Mouse (Mus musculus) myocyte (in vitro differentiated cells): ENCODE results near the gene Olfr1196.

ENCODE experiments used
- CEBPB ChIP-seq: IDR thresholded peaks from 2 replicates; pipeline ENCODE4 v1.6.1; 2011; ENCODE audit warnings: mild to moderate bottlenecking, moderate library complexity; ENCODE audit not compliant: poor library complexity, insufficient read depth, severe bottlenecking
- E2F4 ChIP-seq: IDR thresholded peaks from one replicate; pipeline ENCODE4 v1.6.1; 2011; ENCODE audit warnings: mild to moderate bottlenecking, control low read depth, moderate library complexity; ENCODE audit not compliant: insufficient read depth
- MAX ChIP-seq: IDR thresholded peaks from one replicate; pipeline ENCODE4 v1.6.1; 2011; ENCODE audit warnings: low read depth, mild to moderate bottlenecking, control low read depth
- MYOD1 ChIP-seq, 3 experiments: IDR thresholded peaks; one replicate each; pipeline ENCODE4 v1.6.1; 2011; ENCODE audit warnings: control low read depth in 2 of 3, low read depth in 2 of 3, mild to moderate bottlenecking in 2 of 3, moderate library complexity in 1 of 3; ENCODE audit not compliant: insufficient read length in 2 of 3, control insufficient read depth in 1 of 3
- MYOG ChIP-seq, 3 experiments: IDR thresholded peaks; one replicate each; pipeline ENCODE4 v1.6.1; 2011; ENCODE audit warnings: control low read depth in 2 of 3, low read depth in 2 of 3, mild to moderate bottlenecking in 2 of 3; ENCODE audit not compliant: insufficient read length in 2 of 3, control insufficient read depth in 1 of 3, insufficient read depth in 1 of 3
- POLR2A ChIP-seq: IDR thresholded peaks from one replicate; pipeline ENCODE4 v1.6.1; 2011; ENCODE audit warnings: low read depth, mild to moderate bottlenecking, control low read depth, moderate library complexity; ENCODE audit not compliant: insufficient read length
- POLR2AphosphoS2 ChIP-seq: IDR thresholded peaks from one replicate; pipeline ENCODE4 v1.6.1; 2011; ENCODE audit warnings: low read depth, control low read depth; ENCODE audit not compliant: insufficient read length
- TCF12 ChIP-seq: IDR thresholded peaks from one replicate; pipeline ENCODE4 v1.6.1; 2011; ENCODE audit warnings: mild to moderate bottlenecking, control low read depth; ENCODE audit not compliant: poor library complexity, insufficient read depth, severe bottlenecking
- USF1 ChIP-seq: IDR thresholded peaks from one replicate; pipeline ENCODE4 v1.6.1; 2011; ENCODE audit warnings: low read depth, mild to moderate bottlenecking, control low read depth, moderate library complexity

DNA sequence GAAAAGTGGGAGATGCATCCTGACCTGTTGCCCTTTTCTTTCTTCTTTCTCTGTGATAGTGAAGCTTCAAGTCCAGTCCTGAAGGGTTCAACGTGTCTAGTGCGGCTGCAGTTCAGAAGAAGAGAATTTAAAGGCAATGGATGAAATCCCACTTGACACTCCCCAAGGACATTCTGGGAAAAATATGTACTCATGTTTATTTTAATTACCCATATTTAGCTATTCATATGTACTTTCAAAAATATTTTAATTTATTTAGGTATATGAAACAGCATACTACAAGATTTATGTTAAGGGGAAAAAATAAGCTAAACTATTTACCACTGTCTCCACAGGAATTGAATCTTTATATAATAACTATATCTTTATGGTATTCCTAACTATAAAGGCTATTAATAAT lies 46.9 kb upstream of the Olfr1196 start, which contains the start of gene Olfr1198:
- no peak for TF ChIP-seq POLR2A
- no peak for TF ChIP-seq TCF12
- TF ChIP-seq MAX, result no peak
- TF ChIP-seq E2F4, result no peak
- TF ChIP-seq USF1, result no peak
- no peak for TF ChIP-seq POLR2AphosphoS2
- TF ChIP-seq CEBPB, result no peak
- TF ChIP-seq MYOD1 (IDR thresholded peaks at IDR 0.05; ENCODE audit: control insufficient read depth in 1 of 3, insufficient read length in 2 of 3, low read depth in 2 of 3), result no peak
- TF ChIP-seq MYOG (IDR thresholded peaks at IDR 0.05; ENCODE audit: control insufficient read depth in 1 of 3, insufficient read depth in 1 of 3, insufficient read length in 2 of 3, low read depth in 2 of 3), result no peak
